Mouse (Mus musculus) hindbrain, embryonic 11.5 days (tissue): Measurements from ENCODE around the gene Ralgps2. TPM values are rescaled to one million over a fixed set of nuclear protein-coding genes. Genes with fewer than 3 reads are reported as not detected.

Experiments used
- ATAC-seq: fragments of 200-750 bp; cut with Nextera tagmentation; 2 replicates; pipeline ENCODE4 v1.8.0; 2017; ENCODE audit warnings: mild to moderate bottlenecking, moderate TSS enrichment, moderate library complexity; ENCODE audit not compliant: low FRiP score
- DNase-seq: peaks from one replicate; pipeline ENCODE4 v3.0.0-alpha.2; 2015; ENCODE audit warnings: low spot score
- H3K27ac ChIP-seq: fragments of 300-500 bp; sonication (generic); 2 replicates; pipeline ENCODE4 v1.5.1; 2014; ENCODE audit warnings: mild to moderate bottlenecking, low read depth, low read length
- H3K27me3 ChIP-seq: fragments of 300-500 bp; sonication (generic); 2 replicates; pipeline ENCODE4 v1.6.1; 2014; ENCODE audit warnings: mild to moderate bottlenecking, low read length, moderate library complexity, mixed read lengths; ENCODE audit not compliant: control insufficient read depth, insufficient read depth
- H3K36me3 ChIP-seq: fragments of 300-500 bp; sonication (generic); 2 replicates; pipeline ENCODE4 v1.6.1; 2014; ENCODE audit warnings: mild to moderate bottlenecking, low read length, moderate library complexity, mixed read lengths; ENCODE audit not compliant: control insufficient read depth, insufficient read depth
- H3K4me1 ChIP-seq: fragments of 300-500 bp; sonication (generic); replicated peaks from 2 replicates; pipeline ENCODE4 v1.6.1; 2014; ENCODE audit warnings: low read length, mixed read lengths; ENCODE audit not compliant: control insufficient read depth, insufficient read depth
- H3K4me2 ChIP-seq: fragments of 300-500 bp; sonication (generic); replicated peaks from 2 replicates; pipeline ENCODE4 v1.6.1; 2014; ENCODE audit warnings: mild to moderate bottlenecking, low read depth, low read length
- H3K4me3 ChIP-seq: fragments of 300-500 bp; sonication (generic); 2 replicates; pipeline ENCODE4 v1.5.1; 2014; ENCODE audit warnings: low read depth, low read length
- H3K9ac ChIP-seq: fragments of 300-500 bp; sonication (generic); 2 replicates; pipeline ENCODE4 v1.6.1; 2014; ENCODE audit warnings: low read depth, low read length
- H3K9me3 ChIP-seq: fragments of 300-500 bp; sonication (generic); 2 replicates; pipeline ENCODE4 v1.6.1; 2016; ENCODE audit warnings: low read length; ENCODE audit not compliant: control insufficient read depth
- WGBS: fragments of 180-500 bp; shearing (Covaris S2); extraction: QIAGEN DNeasy Blood & Tissue Kit; methylation state at CpG from one replicate; pipeline ENCODE4 v1.1.7; 2014; 5-methylcytosine and 5-hydroxymethylcytosine counted together
- polyA plus RNA-seq: library from polyadenylated mRNA; unstranded; fragments of >200 nt; fragmentation: Nextera tagmentation; extraction: Ambion mirVana; gene quantifications from 2 replicates; pipeline ENCODE4 v1.2.1, GENCODE M21; 2014

Ralgps2 gene
- polyA plus RNA-seq, 1 experiment from 2014 or later, result 103 TPM

DNA sequence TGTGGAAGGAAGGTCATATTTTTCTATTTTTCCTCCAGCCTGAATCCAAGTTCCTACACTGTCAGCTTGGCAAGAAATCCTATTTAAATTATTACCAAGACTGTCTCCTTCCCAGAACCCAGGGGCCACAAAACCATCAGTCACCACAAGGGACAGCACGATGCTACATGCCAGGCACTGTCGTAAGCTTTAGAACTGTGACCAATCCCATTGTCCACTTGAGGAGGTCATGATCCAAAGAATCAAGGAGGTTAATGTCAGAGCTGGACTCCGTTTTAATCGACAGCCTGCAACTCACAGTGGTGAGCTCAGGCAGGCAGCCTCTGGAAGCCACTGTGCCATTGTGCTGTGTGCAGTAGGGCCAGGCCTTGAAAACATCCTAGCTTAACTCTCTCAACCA, 181.1 kb downstream of the Ralgps2 start:
- H3K9me3 ChIP-seq, result no peaks in the 10 kb centered on the region
- no peaks in the 10 kb centered on the region for H3K27me3 ChIP-seq
- no peak overlapping the region for H3K4me3 ChIP-seq
- whole genome bisulfite sequencing, result 14% methylated on average over 4 of the region's 4 CpGs
- peaks cover 16% of the 10 kb centered on the region for H3K4me1 ChIP-seq
- H3K9ac ChIP-seq, result no peak overlapping the region
- H3K27ac ChIP-seq, result no peak overlapping the region
- no peak for ATAC-seq
- H3K4me2 ChIP-seq, result no peak overlapping the region
- no peaks in the 10 kb centered on the region for H3K36me3 ChIP-seq
- no peak for DNase-seq

DNA sequence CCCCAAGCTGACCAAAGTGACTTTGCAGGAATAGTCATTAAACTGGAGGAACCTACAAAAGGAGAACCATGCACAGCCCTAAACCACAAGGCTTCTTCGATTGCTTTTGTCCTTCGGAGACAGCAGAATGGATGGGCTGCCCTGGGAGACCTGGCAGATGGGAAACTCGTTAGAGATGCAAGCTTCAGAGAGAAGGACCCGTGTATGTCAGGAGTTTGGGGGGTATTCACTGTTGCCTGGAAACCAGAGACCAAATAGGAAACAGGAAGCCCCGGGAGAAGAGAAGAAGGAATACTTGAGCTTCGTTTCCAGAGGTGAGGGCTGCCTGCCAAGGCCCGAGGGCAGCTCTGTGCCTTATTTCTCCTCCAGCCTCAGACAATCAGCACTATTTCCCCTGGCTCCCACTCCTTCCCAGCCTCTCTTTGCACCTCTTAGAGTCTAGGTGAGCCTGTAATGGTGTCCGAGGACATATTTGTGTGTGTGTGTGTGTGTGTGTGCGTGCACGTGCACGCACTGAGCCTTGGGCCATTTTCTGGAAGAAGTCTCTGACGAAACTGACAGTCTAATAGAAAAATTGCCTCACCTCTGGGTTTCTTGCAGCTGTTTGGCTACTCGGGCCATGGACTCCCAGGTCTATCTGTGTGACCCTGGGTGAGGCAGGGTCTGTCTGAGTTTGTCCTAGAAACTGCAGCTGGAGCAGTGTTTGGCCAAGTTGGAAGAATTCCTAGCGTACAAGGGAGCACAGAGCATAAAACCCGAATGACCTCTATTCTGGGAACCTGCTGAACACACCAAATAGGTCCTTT, 184.6 kb downstream of the Ralgps2 start:
- Histone ChIP-seq H3K9ac (no peak overlapping the region), H3K9me3 (no peaks in the 10 kb centered on the region), H3K4me1 (peaks cover 16% of the 10 kb centered on the region), H3K36me3 (no peaks in the 10 kb centered on the region), H3K27ac (peak overlapping the region; percentile 87), H3K4me3 (no peak overlapping the region), H3K27me3 (no peaks in the 10 kb centered on the region), H3K4me2 (0 out of 2 replicates have a peak overlapping the region, but pooled peaks have one; percentile 3)
- DNase-seq (peak; percentile 77), ATAC-seq (peak; percentile 73)
- 31% methylated on average over 15 of the region's 15 CpGs for WGBS

Other genes with a start within 250 kb of the Ralgps2 start
- gene Fam20b, start 220.5 kb downstream of the Ralgps2 start, polyA plus RNA-seq, result 22.5 and 22.9 TPM in 2 replicates
- 5.1 and 6.9 TPM in 2 replicates for gene Angptl1, start 101.1 kb downstream of the Ralgps2 start, polyA plus RNA-seq
- not detected in 2 replicates for gene Tex35, start 169.1 kb upstream of the Ralgps2 start, polyA plus RNA-seq